Mouse (Mus musculus) embryonic facial prominence, embryonic 11.5 days (tissue): ENCODE results near the gene Fam243. TPM values are rescaled to one million over a fixed set of nuclear protein-coding genes. Genes with fewer than 3 reads are reported as not detected.

Experiments used
- ATAC-seq: fragments of 200-750 bp; cut with Nextera tagmentation; replicated peaks from 2 replicates; pipeline ENCODE4 v1.8.0; 2017; ENCODE audit warnings: low read depth; ENCODE audit not compliant: insufficient number of reproducible peaks, low FRiP score, low TSS enrichment
- DNase-seq: peaks from one replicate; pipeline ENCODE4 v3.0.0-alpha.2; 2015; ENCODE audit warnings: low spot score
- H3K27ac ChIP-seq: fragments of 300-500 bp; sonication (generic); replicated peaks from 2 replicates; pipeline ENCODE4 v1.5.1; 2014; ENCODE audit warnings: mild to moderate bottlenecking, low read depth, low read length, control low read depth
- H3K27me3 ChIP-seq: fragments of 300-500 bp; sonication (generic); 2 replicates; pipeline ENCODE4 v1.6.1; 2014; ENCODE audit warnings: mild to moderate bottlenecking, low read length, moderate library complexity, mixed read lengths; ENCODE audit not compliant: control insufficient read depth, insufficient read depth
- H3K36me3 ChIP-seq: fragments of 300-500 bp; sonication (generic); replicated peaks from 2 replicates; pipeline ENCODE4 v1.6.1; 2014; ENCODE audit warnings: low read depth, mild to moderate bottlenecking, low read length, moderate library complexity, mixed read lengths; ENCODE audit not compliant: control insufficient read depth, insufficient read depth
- H3K4me1 ChIP-seq: fragments of 300-500 bp; sonication (generic); 2 replicates; pipeline ENCODE4 v1.6.1; 2014; ENCODE audit warnings: low read length, mixed read lengths; ENCODE audit not compliant: control insufficient read depth, insufficient read depth
- H3K4me2 ChIP-seq: fragments of 300-500 bp; sonication (generic); 2 replicates; pipeline ENCODE4 v1.6.1; 2014; ENCODE audit warnings: low read depth, mild to moderate bottlenecking, control low read depth, low read length, moderate library complexity
- H3K4me3 ChIP-seq: fragments of 300-500 bp; sonication (generic); 2 replicates; pipeline ENCODE4 v1.5.1; 2014; ENCODE audit warnings: low read depth, low read length, control low read depth
- H3K9ac ChIP-seq: fragments of 300-500 bp; sonication (generic); replicated peaks from 2 replicates; pipeline ENCODE4 v1.6.1; 2014; ENCODE audit warnings: mild to moderate bottlenecking, control low read depth, low read length
- H3K9me3 ChIP-seq: fragments of 300-500 bp; sonication (generic); replicated peaks from 2 replicates; pipeline ENCODE4 v1.6.1; 2016; ENCODE audit warnings: mild to moderate bottlenecking, low read length, inconsistent platforms, mixed read lengths; ENCODE audit not compliant: control insufficient read depth
- WGBS: fragments of 180-500 bp; shearing (Covaris S2); extraction: QIAGEN DNeasy Blood & Tissue Kit; methylation state at CpG from one replicate; pipeline ENCODE4 v1.1.7; 2014; 5-methylcytosine and 5-hydroxymethylcytosine counted together
- polyA plus RNA-seq: library from polyadenylated mRNA; unstranded; fragments of >200 nt; fragmentation: Nextera tagmentation; extraction: Ambion mirVana; gene quantifications from 2 replicates; pipeline ENCODE4 v1.2.1, GENCODE M21; 2014

Fam243 gene
- polyA plus RNA-seq, 1 experiment from 2014 or later: 0.07 TPM

DNA sequence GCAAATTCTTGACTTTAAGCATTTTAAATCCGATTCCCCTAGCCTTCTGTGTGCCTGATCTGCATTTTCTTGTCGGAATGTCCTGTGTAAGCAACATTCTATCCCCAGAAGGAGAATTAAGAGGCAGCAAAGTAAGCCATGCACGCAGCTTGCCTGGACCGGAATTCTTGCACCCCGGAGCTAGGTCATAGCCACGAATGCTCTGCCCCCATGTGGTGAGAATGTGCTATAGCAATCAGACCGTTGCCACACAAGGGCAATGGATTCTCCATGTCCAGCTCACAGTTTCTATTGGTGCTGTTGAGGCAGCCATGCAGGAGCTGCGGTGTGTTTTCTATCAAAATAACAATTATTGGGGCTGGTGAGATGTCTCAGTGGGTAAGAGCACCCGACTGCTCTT, 15.0 kb upstream of the Fam243 start:
- H3K4me1 ChIP-seq: no peaks in the 10 kb centered on the region; the same call in 1 of the 2 replicates
- no peak overlapping the region for H3K4me2 ChIP-seq
- peak; percentile 93 for DNase-seq
- H3K27ac ChIP-seq: no peak overlapping the region
- H3K36me3 ChIP-seq: no peaks in the 10 kb centered on the region
- WGBS: 4% methylated on average over 9 of the region's 9 CpGs
- no peaks in the 10 kb centered on the region for H3K9me3 ChIP-seq
- no peaks in the 10 kb centered on the region for H3K27me3 ChIP-seq
- ATAC-seq: no peak
- H3K4me3 ChIP-seq: no peak overlapping the region
- H3K9ac ChIP-seq: no peak overlapping the region

DNA sequence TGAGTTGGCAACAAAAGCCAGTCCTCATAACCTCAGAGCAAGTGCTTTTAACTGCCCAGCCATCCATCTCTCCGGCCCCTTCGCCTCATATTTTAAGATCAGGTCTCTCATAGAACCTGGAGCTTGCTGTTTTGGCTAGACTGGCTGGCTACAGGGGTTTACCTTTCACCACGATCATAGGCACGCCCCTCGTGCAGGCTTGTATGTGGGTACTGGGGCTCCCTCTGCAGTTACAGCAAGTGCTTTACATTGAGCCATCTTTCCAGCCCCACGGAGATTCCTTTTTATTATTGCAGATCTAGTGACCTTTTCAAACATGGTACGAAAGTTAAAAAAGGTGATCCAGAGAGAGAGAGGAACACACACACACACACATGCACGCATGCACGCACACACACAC, 13.4 kb upstream of the Fam243 start:
- Histone ChIP-seq H3K4me3 (no peak overlapping the region), H3K4me2 (no peak overlapping the region), H3K27ac (no peak overlapping the region), H3K9me3 (no peaks in the 10 kb centered on the region), H3K36me3 (no peaks in the 10 kb centered on the region), H3K27me3 (no peaks in the 10 kb centered on the region), H3K4me1 (no peaks in the 10 kb centered on the region), H3K9ac (no peak overlapping the region)
- ATAC-seq: no peak
- DNase-seq: peak; percentile 29
- 64% methylated on average over 9 of the region's 9 CpGs for WGBS

DNA sequence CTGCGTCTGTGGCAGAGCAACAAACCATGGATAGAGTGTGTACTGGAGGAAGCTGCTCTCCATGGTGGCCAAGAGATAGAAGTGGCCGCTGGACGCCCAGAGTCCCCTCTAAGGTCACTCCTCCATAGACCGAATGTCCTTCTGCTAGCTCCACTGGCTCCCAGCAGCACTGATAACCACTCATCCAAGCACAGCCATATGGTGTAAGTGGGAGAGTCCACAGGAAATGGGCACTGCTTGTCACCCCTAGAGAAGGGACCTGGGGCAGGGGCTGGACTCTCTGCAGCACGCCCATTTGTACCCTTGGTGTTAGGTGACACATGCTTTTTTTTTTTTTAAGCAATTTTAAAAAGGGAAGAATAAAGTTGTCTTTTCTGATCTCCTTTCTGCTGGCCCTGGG, 9.7 kb upstream of the Fam243 start:
- Histone ChIP-seq H3K9me3 (no peaks in the 10 kb centered on the region), H3K4me3 (no peak overlapping the region), H3K36me3 (no peaks in the 10 kb centered on the region), H3K4me2 (no peak overlapping the region), H3K27ac (no peak overlapping the region), H3K27me3 (no peaks in the 10 kb centered on the region), H3K9ac (no peak overlapping the region), H3K4me1 (no peaks in the 10 kb centered on the region)
- DNase-seq (no peak), ATAC-seq (no peak)
- 80% methylated on average over 5 of the region's 5 CpGs for WGBS

DNA sequence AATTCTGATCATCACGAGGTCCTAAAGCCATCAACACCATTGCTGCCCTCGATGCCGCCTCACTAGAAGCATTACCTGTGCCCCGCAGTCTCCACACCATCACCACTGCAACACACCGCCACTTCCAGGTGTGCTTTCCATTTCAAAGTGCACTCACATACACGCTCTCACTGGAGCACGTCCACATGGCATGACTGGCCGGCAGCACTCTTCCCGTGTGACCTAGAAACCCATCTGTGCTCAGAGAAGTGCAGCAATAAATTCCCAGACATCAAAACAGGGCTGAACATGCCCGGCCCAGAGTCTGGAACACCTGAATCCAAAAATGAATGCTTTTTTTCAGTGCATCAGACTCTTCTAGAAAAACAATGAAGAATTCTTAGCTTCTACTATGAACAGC, 6.7 kb upstream of the Fam243 start:
- H3K4me3 ChIP-seq: no peak overlapping the region
- H3K4me1 ChIP-seq: no peaks in the 10 kb centered on the region
- no peak overlapping the region for H3K9ac ChIP-seq
- ATAC-seq (no peak), DNase-seq (no peak)
- H3K36me3 ChIP-seq: no peaks in the 10 kb centered on the region; the same call in 1 of the 2 replicates
- WGBS: 89% methylated on average over 10 of the region's 10 CpGs
- H3K9me3 ChIP-seq: no peaks in the 10 kb centered on the region
- H3K27me3 ChIP-seq: no peaks in the 10 kb centered on the region
- no peak overlapping the region for H3K4me2 ChIP-seq
- no peak overlapping the region for H3K27ac ChIP-seq

DNA sequence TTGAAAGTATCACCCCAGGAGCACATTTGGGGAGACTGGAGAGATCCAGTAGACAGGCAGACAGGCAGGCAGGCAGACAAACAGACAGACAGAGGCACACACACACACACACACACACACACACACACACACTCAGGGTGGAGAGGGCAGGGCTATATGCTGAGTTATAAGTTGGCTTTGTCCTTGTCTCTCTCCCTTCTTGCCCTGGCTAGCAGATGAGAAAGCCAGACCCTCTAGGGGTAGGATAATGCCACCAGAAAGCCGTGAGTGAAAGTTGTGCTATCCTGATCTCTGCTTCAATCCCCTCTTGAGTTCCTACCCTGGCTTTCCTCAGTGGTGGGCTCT, 3.8 kb upstream of the Fam243 start:
- Histone ChIP-seq H3K4me2 (no peak overlapping the region), H3K27ac (no peak overlapping the region), H3K27me3 (no peaks in the 10 kb centered on the region), H3K4me3 (no peak overlapping the region), H3K9me3 (no peaks in the 10 kb centered on the region), H3K4me1 (no peaks in the 10 kb centered on the region), H3K36me3 (no peaks in the 10 kb centered on the region; the same call in 1 of the 2 replicates), H3K9ac (no peak overlapping the region)
- no peak for DNase-seq
- 31% methylated on average over 1 of the region's 1 CpGs for WGBS
- no peak for ATAC-seq

DNA sequence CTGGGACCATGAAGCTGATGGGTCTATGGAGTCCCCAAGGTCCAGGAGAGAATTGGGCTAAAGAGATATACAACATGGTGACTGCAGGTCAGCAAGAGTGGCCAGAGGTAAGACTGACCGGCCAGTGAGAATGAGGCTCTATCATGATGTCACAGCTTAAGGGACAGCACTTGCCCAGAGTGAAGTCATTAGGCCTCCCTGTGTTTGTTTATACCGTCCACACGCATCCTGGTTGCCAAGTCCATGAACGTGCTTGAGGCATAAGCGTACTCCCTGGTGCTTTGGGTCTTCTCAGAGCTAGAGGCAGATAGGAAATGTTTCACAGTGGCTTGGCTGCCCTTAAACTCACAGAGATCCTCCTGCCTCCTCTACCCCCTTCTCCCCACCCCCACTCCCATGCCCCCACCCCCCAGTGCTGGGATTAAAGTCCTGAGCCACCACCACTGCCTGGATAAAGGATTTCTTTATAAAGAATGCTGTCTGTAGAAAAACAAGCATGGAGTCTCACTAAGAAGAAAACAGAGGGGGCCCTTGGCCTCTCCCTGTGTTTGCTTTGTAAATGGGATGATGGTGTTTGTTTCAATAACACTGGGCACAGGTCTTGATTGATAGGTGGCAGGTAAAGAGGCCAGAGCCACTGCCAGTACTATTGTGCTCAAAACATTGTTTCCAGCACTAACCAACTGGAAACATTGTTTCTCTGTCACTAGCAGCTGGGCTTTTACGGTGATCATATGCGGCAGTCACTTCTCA, 3.2 kb upstream of the Fam243 start:
- ATAC-seq: no peak; the same call in 1 of the 2 replicates
- Histone ChIP-seq H3K4me3 (no peak overlapping the region), H3K9ac (no peak overlapping the region), H3K27me3 (no peaks in the 10 kb centered on the region), H3K9me3 (no peaks in the 10 kb centered on the region), H3K4me2 (no peak overlapping the region), H3K27ac (no peak overlapping the region), H3K36me3 (no peaks in the 10 kb centered on the region; the same call in 1 of the 2 replicates), H3K4me1 (no peaks in the 10 kb centered on the region)
- DNase-seq: no peak
- 39% methylated on average over 7 of the region's 7 CpGs for WGBS

DNA sequence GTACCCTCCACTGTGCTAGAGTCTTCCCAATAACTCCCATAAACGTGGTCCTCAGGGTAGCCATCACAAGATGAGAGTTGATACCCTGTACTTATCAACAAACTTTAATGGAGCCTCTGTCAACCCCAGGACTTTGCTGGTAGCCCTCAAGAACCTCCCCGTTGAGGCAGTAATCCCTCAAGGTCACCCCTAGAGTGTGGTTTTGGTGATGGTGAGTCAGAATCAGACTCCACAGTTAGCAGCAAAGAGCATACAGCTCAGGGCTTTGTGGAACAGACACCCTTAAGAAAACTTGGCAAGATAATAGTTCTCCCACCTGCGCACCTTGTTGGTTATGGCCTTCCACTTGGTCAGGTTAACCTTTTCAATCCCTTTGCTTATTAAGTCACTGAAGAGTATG, 880 bp downstream of the Fam243 start:
- no peak overlapping the region for H3K27ac ChIP-seq
- H3K9ac ChIP-seq: no peak overlapping the region
- H3K4me3 ChIP-seq: no peak overlapping the region
- ATAC-seq (no peak), DNase-seq (no peak)
- no peaks in the 10 kb centered on the region for H3K27me3 ChIP-seq
- H3K36me3 ChIP-seq: no peaks in the 10 kb centered on the region; the same call in 1 of the 2 replicates
- WGBS: 85% methylated on average over 3 of the region's 3 CpGs
- H3K4me2 ChIP-seq: no peak overlapping the region
- H3K9me3 ChIP-seq: no peaks in the 10 kb centered on the region
- H3K4me1 ChIP-seq: no peaks in the 10 kb centered on the region

DNA sequence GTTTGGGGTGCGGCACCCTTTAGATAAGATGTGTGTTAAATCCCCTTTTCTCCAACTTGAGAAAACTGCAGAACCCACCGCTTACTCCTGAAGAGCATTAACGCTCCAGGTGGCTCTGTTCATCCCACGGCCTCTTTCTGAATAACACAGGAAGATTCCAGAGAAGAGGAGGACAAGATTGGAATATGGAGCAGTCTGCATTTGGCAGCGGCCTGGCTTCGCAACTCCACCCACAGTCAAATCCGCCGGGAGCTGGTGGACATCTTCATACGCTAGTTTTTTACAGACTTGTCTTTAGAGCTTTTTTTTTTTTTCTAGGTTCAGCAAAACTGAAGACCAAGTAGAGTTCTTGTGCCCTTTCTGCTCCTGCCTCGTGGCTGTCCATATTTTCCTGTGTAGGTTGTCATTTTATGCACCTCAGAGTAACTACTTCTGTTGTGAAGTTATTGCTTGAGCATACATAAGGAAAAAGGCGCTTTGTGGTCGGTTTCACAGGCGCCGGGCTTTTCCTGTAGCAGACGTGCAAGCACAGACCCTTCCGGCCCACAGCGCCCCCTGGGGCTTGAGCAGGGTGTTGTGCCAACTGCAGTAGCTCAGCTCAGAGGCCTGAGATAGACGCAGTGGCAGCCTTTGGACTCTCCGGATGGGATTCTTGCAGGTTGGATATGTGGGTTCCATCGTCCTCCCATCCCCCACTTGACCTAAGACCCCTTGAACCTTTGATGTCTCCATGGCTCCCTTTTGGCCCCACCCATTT, 1.7 kb downstream of the Fam243 start:
- 57% methylated on average over 20 of the region's 20 CpGs for WGBS

More for the DNA sequence above, 1.7 kb downstream of the Fam243 start:
- Histone ChIP-seq H3K36me3 (no peaks in the 10 kb centered on the region; the same call in 1 of the 2 replicates), H3K27me3 (no peaks in the 10 kb centered on the region), H3K9me3 (no peaks in the 10 kb centered on the region), H3K27ac (no peak overlapping the region), H3K4me1 (no peaks in the 10 kb centered on the region; the same call in 1 of the 2 replicates), H3K4me3 (no peak overlapping the region), H3K4me2 (no peak overlapping the region), H3K9ac (no peak overlapping the region)
- peak; percentile 45 for DNase-seq
- ATAC-seq: no peak
